Mouse (Mus musculus) adrenal gland, adult 10 weeks (tissue): ENCODE measurements around the gene Zfp964. TPM values are rescaled to one million over a fixed set of nuclear protein-coding genes. Genes with fewer than 3 reads are reported as not detected.

Experiments used
- polyA plus RNA-seq: library from polyadenylated mRNA; stranded (reverse); fragments of 350-450 nt; fragmentation: Illumina TruSeq; extraction: RNeasy Lipid Tissue Mini Kit (QIAGEN cat#74804); gene quantifications from one replicate; pipeline ENCODE4 v1.2.3, GENCODE M21; 2014; ENCODE audit warnings: low read depth, low replicate concordance

Zfp964 gene
- polyA plus RNA-seq: 5.3 TPM

DNA sequence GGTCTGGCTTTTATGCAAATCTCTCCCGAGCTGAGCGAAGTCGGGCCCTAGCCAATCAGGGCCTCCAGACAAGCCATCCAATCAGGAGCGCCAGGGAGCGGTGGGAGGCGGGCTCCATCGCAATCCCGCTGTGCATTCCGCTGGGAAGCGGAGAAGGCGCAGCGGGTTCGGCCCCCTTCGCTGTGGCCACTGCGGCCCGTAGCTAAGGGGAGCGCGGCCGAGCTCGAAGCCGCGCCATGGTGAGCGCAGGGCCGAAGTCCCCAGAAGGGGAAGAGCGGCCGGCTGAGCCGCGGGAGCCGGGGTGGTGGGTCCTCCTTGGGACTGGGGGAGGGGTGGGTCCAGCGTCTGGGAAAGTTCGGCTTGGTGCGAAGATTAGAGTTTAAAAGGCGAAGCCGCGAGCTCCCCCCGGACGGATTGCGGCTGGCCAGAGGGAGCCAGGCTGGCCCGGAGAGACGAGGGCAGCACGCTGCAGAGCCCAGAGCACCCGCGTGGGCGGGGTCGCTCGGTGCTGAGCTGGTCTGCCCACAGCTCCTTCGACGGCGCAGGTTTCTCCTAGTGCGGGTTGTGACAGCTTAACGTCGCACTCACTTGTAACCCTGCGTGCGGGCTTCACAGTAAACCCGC is at the start of gene Zfp964:
TSS of gene Zfp964 (plus strand) at position 122 of the 624 bp plus-strand sequence.

DNA sequence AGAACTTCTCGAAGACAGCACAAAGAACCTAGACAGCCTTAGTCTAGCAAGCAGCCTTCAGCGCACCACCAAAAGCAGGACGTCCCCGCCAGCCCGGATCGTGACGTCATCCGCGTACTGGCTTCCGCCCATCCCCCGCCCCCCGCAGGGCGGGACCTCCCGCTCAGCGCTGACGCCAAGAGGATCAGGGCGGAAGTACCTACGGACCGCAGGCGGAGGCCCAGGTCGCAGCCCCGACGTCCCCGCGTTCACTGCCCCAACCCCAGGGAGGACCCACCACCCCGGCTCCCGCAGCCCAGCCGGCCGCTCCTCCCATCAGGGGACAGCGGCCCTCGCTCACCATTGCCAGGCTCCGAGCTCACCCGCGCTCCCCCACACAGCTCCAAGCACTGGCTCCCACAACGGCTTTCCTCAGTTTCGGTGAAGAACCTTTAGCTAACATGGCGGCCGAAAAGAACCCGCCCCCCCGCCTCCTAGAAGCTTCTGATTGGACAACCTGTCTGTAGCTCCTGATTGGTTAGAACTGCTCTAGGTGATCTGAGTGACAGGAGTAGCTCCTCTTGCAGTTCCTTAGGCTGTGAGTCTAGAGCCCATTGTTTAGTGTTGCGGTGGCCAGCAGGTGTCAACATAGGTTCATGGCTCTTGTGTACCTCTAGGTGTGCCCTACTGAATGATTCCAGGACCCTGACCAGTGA is 29.0 kb upstream of the Zfp964 start, which contains the start of gene Zfp868:
TSS of gene Zfp868 (minus strand) at position 454 of the 695 bp plus-strand sequence.

DNA sequence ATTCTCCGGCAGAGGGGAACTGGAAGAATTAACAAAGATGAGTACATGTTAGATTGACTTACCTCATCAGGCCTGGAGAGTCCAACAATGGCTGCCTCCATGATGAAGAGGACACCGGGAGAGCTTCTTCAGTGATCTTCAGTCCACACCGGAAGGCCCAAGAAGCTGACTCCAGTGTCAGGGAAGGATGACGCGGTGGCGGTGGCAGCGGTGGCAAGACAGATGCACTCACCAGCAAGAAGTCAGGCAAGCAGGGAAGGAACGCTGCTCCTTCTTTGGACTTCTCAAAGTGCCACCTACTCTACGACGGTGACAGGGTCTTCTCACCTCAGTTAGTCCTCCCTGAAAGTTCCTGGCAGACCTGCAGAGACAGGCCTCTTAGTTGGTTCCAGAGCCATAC is 56.3 kb downstream of the Zfp964 start, which contains the start of gene Zfp869:
TSS of gene Zfp869 (minus strand) at position 101 of the 400 bp plus-strand sequence.

Other genes starting within 250 kb of the Zfp964 start
- gene Gm9495, start 200.9 kb upstream of the Zfp964 start, polyA plus RNA-seq: not detected
- gene Gm7697, start 131.5 kb upstream of the Zfp964 start, polyA plus RNA-seq: not detected
- gene Zfp868, start 28.9 kb upstream of the Zfp964 start, polyA plus RNA-seq: 54.2 TPM
- gene Zfp869, start 56.2 kb downstream of the Zfp964 start, polyA plus RNA-seq: 60.5 TPM
- 11.1 TPM for gene Zfp963, start 95.5 kb downstream of the Zfp964 start, polyA plus RNA-seq
- not detected for gene Gm20422, start 120.4 kb downstream of the Zfp964 start, polyA plus RNA-seq
- 1.8 TPM for gene Atp13a1, start 136.7 kb downstream of the Zfp964 start, polyA plus RNA-seq
- 44.5 TPM for gene Zfp866, start 136.7 kb downstream of the Zfp964 start, polyA plus RNA-seq
- gene Gmip, start 154.2 kb downstream of the Zfp964 start, polyA plus RNA-seq: 2.1 TPM
- gene Lpar2, start 167.9 kb downstream of the Zfp964 start, polyA plus RNA-seq: 1.9 TPM
- gene Pbx4, start 178.0 kb downstream of the Zfp964 start, polyA plus RNA-seq: not detected
- not detected for gene Cilp2, start 233.2 kb downstream of the Zfp964 start, polyA plus RNA-seq
- gene Tssk6, start 247.7 kb downstream of the Zfp964 start, polyA plus RNA-seq: not detected
- gene Ndufa13, start 248.1 kb downstream of the Zfp964 start, polyA plus RNA-seq: not detected
- gene Yjefn3, start 248.2 kb downstream of the Zfp964 start, polyA plus RNA-seq: not detected